Mouse (Mus musculus) CD4-positive helper T cell, adult 2 months (primary cell): Measurements from ENCODE around the gene Macc1.
A peak's percentile ranks its signal among the peaks of the same experiment; 100 is the strongest.

Experiments used
- DNase-seq: peaks from one replicate; pipeline ENCODE4 v3.0.0-alpha.2; 2012; ENCODE audit warnings: low read depth, missing footprints, low spot score

The Macc1 gene

DNA sequence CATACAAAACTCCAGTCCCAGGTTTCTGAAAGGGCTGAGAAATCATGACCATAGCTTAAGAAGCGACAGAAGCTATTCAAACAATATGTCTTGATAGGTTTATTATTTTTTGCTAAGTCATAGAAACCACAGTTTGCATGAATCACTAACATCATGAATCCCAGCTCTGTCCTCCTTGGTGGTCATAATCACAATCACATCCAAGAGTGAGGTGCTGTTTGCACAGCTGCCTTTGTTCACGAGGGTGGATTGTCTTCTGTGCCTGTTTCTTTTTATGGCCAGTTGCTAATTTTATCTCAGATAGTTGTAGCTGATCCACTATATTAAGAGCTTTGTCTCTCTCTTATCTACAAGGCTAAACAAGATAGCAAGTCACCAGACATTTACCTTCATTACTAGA lies 72.6 kb downstream of the Macc1 start:
- DNase-seq, result no peak

DNA sequence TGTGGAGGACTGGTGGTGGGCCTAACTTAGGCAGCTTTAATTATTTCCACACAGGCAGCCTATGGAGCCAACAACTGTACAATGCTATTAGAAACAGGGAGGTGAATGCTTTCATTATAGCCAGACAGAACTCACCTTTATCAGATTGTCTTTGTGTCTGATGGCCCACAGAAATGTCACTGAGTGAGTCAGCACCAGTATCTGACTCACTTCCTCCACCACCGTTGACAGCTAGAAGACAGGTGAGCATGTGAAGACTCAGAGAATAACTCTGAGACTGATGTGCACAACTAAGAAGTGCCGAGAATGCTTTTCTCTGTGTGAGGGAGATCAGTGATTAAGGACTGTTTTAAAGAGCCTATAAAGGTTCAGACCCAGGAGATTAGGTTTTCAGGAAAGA lies 73.9 kb downstream of the Macc1 start:
- DNase-seq, result peak; percentile 15

DNA sequence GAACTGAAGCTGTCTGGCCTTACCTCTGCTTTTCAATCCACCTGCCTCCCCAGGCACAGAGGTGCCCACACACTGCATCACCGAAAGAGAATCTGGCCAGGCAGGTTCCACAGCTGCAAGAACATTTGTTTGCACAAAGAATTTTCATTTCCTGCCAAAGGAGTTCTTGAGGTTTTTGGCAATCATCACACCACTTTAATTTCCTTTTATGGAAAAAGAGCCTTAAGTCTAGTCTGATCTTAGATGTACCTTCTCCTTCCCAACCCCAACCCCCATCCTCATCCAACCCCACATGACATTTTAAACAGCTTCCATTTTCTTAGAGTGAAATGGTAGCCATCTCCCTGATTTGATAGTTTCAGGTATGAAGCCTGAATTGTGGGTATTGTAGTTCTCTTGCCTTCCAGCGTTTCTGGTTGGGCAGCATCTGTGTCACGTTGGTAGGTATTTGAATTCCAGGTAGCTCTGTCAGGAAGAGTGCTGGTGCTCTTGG lies 76.2 kb downstream of the Macc1 start:
- no peak for DNase-seq

DNA sequence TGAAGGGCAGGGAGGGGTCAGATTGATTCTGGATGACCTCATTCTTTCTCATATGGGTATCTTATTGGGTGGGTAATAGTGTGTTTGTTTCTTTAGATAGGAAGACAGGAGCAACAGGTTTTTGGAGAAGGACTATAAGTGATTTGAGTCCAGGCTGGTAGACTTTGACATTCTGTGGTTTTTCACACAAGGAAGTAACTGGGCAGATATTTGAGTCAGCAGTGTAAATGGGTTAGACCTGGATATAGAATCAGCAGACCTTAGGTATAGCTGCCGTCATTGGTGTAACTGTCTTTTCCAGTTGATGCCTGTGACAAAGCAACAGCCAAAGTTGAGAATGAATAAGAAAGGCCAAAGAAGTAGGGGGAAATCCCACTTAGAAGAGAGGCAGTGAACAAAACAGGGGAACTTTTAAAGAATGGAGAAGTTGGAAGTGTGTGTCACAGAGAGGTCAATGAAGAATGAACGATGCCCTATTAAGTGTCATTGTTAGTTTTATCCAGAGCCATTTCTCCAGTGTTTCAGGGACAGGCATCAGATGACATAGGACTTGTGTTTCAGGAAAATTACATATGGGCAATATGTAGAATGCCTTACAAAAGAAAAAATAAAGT lies 84.1 kb downstream of the Macc1 start:
- no peak for DNase-seq

DNA sequence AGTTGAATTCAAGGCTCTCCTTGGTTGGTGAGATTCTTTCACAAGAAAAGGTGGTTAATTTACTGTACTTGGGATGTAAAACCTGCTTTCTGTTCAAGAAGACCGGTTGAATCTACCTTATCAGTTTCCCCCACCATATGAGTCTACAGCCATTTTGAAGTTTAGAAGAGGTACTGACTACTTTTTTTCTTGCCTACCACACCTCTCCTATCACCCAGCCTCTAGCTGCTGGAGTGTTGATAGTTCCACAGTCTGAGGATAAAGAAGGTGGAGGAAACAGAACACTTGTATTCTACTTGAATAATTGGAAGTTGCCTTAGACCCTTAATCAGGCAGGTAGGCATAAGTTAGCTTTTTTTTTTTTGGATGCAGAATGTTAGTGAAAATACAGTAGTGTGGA lies 88.2 kb downstream of the Macc1 start:
- no peak for DNase-seq

DNA sequence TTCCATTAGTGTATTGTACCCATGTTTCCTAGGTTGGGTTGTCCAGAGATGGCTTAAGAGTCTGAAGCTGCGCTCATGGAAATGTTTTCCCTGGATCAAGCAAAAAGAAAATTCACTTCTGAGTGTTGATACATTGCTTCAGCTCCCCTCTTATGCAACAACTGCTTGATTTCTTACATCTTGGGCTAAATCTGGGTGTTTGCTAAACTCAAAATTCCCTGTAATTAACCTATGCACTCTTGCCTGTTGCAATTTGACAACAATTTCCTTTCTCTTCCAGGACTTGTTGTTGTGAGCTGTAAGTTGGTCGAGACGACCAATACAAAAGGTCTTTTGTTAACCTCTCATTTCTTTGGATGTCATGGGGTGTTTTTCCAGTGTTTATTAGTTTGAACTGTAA lies 88.7 kb downstream of the Macc1 start:
- DNase-seq, result no peak

DNA sequence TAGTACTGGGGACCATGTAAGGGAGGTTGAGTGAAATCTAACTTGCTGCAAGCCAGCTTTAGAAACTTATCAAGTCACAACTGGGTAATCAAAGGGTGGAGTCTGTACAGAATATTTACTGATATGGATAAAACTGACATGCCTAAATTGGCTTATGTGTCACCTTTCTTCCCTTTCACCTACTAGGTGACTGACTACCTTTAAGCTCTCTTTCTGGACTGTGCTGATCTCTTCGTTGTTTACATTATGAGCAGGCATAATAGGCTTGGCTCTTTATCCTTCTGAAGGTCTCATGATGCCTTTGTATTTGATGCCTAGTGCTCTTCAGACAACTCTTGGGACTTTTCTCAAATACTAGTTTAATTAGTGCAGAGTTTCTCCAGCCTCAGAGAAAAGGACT lies 90.7 kb downstream of the Macc1 start:
- DNase-seq, result no peak

DNA sequence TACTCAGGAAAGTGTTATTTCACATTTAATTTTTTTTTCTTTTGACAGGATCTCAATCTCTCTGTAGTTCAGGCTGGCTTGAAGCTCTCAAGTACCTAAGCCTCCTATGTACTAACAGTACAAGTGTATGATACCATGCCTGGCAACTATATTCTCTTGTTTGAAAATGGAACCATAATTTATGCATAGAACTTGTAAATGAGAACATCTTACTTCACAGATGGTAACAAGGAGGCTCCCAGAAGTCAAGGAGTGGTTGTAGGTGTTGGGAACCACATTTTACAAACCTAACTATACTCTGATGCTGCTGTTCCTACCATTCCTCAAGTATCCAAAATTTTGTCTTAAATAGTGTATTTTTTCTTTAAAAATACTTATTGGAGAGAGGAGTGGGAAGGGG lies 96.5 kb downstream of the Macc1 start:
- no peak for DNase-seq

DNA sequence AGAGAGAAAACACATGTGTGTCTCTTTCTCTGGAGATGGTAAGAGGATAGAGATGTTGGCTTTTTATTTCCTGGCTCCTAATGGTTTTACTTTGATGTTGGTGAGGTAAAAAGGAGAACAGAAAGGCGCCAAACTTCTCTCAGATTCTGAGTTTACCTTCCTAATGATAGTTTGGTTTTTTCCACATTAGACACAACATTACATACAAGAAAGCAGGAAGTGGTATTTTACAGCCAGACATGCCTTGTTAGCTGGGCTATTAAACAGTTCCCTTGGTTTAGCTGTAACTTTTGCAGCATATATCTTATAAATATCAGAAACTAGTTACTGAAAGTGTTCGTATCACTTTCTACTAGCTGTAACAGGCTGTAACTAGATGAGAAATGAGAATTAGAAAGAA lies 96.9 kb downstream of the Macc1 start:
- DNase-seq, result no peak

DNA sequence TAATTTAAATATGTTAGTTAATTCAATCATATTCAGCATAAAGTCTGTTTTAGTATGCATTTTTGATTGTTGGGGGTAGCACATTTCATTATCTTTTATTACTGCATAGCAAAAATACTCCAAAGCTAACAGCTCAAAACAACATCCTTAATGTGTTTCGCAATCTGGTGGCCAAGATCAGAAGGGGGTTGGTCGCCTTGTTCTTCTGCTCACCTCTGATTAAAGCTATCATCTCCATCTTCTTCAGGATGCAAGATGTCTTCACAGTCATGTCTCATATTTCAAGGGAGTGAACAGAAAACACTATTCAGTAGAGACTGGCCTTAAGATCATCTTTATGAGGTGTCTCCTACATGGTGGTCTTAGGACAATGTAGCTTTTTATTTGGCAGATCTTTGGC lies 97.9 kb downstream of the Macc1 start:
- DNase-seq, result no peak

DNA sequence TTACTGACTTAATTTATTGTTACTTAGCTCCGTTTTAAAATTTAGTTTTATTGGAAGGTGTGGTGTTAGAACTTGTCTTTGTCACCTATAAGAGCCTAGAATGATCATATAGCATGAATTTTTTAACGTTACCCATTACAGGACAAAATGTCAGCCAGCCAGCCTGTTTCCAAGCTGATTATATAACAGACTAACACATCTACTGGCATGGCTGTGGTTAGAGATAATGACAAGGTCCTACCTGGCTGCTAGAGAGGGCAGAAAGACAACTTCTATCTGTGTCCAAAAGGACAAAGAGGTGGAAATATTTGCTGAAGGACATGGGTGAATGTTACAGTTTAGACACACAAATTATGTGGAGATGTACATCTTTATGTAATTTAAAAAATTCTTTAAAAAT lies 101.8 kb downstream of the Macc1 start:
- DNase-seq, result no peak

DNA sequence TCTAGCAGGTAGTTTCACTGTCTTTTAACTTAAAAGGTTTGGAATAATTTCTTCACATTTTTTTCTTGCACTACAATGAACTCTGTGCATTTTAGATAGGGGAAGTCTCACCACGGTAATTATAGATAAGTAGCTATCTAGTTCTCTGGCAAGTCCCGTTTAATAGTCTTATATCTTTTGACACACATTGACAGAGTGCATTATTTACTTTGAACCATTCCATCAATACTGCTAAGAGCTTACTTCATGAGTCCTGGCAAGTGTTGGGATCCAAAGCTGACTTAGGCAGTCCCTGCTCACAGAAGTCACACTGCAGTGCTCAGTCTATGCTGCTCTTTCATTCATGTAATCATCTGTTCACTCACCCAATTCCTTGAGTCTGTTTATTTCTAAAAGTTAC lies 111.7 kb downstream of the Macc1 start:
- no peak for DNase-seq

DNA sequence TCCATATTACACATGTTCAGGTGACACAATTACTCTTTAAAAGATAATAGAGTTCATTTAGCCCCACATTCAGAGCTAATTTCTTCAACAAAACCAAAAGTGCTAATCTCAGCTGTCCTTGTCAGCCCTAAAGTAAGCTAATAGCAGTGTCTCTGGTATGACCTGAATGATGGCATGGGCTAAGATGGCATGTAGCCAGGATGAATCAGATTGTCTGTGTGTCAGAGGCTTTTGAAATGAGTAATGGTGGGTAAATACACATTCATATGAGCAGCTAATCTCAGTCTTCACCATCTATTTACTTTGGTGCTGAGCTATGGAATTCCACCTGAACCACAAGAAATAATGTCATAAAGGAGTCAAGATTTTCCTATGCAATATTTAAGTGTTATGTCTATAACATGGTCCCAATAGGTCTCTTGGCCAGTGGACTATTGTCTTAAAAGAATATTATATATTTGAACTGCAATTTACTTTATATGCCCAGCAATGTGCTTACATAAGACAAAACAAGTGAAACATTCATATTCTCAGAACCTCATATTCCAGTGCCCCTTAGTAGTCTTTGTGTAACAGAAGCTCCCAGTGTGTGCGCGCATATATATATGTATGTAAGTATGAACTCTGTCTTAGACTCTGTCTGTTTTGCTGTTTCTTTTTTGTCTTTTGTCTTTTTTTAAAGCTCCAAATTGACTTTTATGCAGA lies 112.3 kb downstream of the Macc1 start:
- no peak for DNase-seq

DNA sequence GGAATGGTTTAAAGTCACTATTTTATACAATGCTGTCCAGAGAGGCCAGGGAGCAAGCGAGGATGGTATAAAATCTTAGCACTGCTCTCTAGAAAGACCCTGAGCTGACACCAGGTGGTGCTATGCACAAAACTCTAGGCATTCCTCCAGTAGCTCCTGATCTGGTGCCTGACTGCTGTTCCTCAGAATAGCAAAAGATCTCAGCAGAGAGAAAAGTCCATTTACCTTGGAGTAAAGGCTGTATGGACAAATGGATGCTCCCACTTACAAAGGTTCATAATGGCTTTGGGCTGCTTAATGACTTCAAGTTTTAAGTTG lies 112.8 kb downstream of the Macc1 start:
- no peak for DNase-seq

DNA sequence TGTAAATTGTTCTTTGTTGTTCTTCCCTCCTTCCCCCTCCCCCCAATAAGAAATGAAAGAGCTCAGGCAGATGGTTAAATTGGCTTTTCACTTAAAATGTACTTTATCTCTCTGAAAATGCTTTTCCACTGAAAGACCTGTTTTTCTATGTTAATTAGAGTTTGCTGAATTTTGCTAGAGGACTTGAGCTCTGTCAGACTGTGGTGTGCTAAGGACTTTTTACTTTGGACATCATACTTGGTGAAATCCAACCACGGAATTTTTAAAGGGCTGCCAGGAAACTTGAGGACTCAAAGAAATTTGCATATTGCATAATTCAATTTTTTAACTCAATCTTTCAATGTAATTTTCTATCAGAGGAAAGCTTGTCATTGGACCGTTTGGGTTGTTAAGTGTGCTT lies 126.7 kb downstream of the Macc1 start:
- DNase-seq, result no peak

DNA sequence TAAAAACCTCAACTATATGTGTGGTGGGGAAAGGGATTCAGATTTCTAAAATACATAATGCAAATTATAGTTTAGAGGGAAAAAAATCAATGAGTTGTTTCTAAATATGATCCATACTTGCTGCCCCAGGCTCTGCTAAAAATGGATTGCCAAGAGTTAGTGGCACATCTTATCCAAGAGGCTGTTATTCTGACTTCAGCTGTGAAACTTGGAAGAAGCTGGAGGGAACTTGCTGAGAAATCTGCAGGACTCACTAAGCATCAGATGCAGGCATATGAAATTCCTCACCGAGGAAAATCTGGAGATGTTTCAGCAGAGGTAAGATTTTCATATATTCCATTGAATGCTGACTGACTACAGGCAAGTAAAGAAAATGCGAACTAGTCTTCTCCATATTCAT lies 136.0 kb downstream of the Macc1 start:
- DNase-seq, result no peak

DNA sequence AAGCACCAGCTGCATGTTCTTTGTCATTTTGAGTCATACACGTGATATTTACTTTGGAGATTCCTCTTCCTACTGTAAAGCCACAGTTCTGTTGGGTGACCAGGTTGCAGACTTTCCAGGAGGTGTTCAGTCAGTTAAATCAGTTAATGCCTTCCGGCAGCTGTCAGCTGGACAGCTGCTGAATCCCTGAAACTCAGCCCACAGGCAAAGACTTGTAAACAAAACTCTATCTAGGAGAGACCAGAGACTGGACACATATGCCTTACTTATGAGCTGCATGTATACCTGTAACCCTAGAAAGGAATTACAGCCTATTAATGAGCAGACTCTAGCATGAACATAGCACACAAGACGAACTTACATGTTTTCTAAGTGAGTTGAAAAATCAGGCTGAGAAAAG lies 137.2 kb downstream of the Macc1 start:
- no peak for DNase-seq

DNA sequence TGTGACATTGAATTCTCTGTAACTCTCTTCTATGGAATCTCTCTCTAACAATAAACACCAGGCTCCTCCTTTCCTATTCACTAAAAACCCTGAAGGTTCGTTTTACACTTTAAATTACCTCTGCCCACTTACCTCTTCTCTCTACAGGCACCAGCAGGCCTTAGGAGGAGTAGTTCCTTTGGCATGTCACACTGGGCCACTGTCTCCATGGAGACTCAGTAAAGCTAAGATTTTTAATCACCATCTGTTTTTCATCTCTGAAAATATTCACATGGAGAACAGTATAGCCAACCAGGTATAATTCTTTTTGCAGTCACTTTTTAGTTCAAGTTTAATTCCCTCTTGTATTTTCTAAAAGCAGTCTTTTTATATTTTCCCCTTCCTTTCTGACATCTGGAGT lies 140.0 kb downstream of the Macc1 start:
- DNase-seq, result no peak

DNA sequence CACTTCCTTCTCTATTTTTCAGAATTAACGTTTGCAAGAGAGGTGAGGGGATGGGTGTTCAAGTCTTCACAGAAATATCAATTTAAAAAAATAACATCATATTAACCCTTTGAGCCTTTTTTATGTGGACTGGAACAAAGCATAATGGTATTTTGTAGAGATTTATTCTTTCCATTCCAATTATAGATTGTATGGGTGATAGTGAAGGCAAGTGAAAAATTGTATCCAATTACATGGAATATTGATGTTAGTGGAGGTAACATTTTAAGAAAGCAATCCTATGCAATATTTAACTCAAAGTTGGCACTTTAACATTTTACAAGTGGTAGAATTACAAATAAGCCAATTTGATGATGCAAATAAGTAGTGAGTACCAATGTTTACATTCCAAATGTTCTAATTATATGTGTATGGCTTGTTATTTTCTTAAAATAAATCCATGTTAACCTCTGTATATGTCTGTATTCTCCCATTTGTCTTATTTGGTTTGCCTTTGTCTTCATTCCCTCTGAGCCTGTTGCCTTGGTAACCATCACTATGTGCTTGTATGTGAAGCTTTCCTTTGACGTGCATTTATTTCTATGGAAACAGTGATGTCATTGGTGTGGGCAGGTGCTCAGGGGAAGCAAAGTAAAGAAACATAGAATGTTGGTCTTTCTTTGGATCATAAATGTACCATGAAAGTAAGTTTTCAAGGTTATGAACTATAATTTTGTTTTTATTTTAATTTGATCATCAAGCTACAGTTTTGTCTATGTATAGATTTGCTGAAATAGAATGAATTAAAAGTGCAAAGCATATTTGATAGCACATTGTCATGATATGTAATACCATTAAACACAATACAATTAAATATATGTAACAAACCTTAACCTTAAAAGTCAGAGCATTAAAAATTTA lies 150.2 kb downstream of the Macc1 start:
- DNase-seq, result no peak

DNA sequence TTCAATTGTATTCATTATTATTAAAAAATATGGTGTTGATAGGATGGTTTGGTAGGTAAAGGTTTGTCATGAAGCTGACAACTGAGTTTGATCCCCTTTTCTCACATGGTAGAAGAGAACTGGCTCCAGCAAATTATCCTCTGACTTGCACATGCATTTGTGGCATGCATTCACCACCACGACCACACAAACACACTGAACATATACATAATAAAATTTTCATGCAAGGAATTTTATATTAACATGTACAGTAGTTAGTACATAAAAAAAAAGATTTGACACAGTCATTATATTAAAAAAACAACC lies 150.8 kb downstream of the Macc1 start:
- no peak for DNase-seq

DNA sequence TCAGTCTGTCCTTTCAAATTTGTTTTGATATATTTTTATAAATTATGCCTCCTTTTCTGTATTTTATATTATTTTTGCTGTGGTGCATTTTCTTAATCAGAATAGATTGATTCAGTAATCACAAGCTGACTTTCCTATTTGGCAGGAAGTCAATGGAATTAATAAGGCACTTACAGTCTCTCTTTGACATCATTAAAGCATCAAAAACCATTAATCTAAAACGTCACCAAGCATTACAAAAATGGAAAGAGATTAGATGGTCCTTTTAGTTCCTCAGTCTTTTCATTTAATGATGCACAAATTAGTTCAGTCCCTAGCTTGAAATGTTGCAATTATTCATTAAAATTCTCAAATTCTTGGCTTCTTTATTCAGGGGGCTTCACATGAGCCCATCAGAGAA lies 153.6 kb downstream of the Macc1 start:
- no peak for DNase-seq

DNA sequence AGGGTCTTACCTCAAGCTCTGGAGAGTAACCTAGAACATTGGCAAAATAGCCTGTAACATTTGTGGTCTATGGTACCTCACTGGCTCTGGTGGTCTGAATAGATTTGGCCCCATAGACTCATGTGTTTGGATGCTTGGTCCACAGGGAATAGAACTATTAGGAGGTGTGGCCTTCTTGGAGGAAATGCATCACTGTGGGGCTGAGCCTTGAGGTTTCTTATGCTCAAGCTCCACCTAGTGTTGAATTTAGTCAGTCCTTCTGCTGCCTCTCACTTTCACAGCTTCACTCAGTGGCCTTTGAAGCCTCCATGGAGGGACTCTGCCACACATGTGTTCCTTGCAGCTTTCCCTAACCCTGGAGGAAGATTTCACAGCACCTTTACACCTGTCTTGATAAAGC lies 156.2 kb downstream of the Macc1 start:
- peak; percentile 5 for DNase-seq

DNA sequence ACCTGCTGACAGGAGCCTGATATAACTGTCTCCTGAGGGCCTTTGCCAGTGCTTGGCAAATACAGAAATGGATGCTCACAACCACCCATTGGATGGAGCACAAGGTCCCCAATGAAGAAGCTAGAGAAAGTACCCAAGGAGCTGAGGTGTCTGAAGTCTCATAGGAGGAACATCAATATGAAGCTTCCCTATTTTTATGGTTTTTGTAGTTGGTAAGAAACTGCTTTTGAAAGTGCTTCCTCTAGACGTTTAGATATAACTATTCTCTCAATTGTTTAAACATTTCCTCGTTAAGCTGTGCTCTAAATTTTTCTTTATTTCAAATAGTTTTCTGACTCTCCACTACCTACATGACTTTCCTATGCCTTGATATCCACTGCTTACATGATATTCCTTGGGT lies 169.2 kb downstream of the Macc1 start:
- no peak for DNase-seq
